Mouse (Mus musculus): Measurements from ENCODE around the gene Vps52.
A peak's percentile ranks its signal among the peaks of the same experiment; 100 is the strongest.

Vps52 gene

GRCm38 (mm10) chr17:33955555-33956214 is at the start of gene Vps52, which contains the start of gene Rps18:
Gene Vps52 (plus strand): TSS chr17:33955812.
Gene Rps18 (minus strand): TSS chr17:33956001.
- peak; percentile 99 for DNase-seq (ENCODE audit: low read depth, low spot score)

- no peak for DNase-seq (ENCODE audit: low read depth, low spot score)
Observed at GRCm38 (mm10) chr17:33908331-33909076, 47.1 kb upstream of the Vps52 start.

GRCm38 (mm10) chr17:33909077-33909868 is 46.3 kb upstream of the Vps52 start, which contains the start of gene Daxx:
Gene Daxx (plus strand): TSS chr17:33909414.
- DNase-seq (ENCODE audit: low read depth, low spot score) = peak; percentile 99

- peak; percentile 80 for DNase-seq (ENCODE audit: low read depth, low spot score)
Observed at GRCm38 (mm10) chr17:33909869-33910250, 45.8 kb upstream of the Vps52 start.

GRCm38 (mm10) chr17:33910346-33911051 is 45.1 kb upstream of the Vps52 start:
- DNase-seq (ENCODE audit: low read depth, low spot score) = peak; percentile 79

- no peak for DNase-seq (ENCODE audit: low read depth, low spot score)
Observed at GRCm38 (mm10) chr17:33911052-33911812, 44.4 kb upstream of the Vps52 start.

GRCm38 (mm10) chr17:33911813-33912414 is 43.7 kb upstream of the Vps52 start:
- no peak for DNase-seq (ENCODE audit: low read depth, low spot score)

GRCm38 (mm10) chr17:33913264-33913663 is 42.3 kb upstream of the Vps52 start:
- DNase-seq (ENCODE audit: low read depth, low spot score) = no peak

GRCm38 (mm10) chr17:33913905-33914304 is 41.7 kb upstream of the Vps52 start:
- DNase-seq (ENCODE audit: low read depth, low spot score) = no peak

- peak; percentile 45 for DNase-seq (ENCODE audit: low read depth, low spot score)
Observed at GRCm38 (mm10) chr17:33914969-33915391, 40.6 kb upstream of the Vps52 start.

GRCm38 (mm10) chr17:33915671-33916250 is 39.9 kb upstream of the Vps52 start, which contains the start of the genes Tapbp and Zbtb22:
Gene Tapbp (plus strand): TSS chr17:33915899.
Gene Zbtb22 (plus strand): TSS chr17:33915904.
- DNase-seq (ENCODE audit: low read depth, low spot score) = peak; percentile 97

GRCm38 (mm10) chr17:33916294-33916693 is 39.3 kb upstream of the Vps52 start:
- DNase-seq (ENCODE audit: low read depth, low spot score) = no peak

- no peak for DNase-seq (ENCODE audit: low read depth, low spot score)
Observed at GRCm38 (mm10) chr17:33916847-33917655, 38.6 kb upstream of the Vps52 start.

GRCm38 (mm10) chr17:33917656-33918292 is 37.8 kb upstream of the Vps52 start:
- no peak for DNase-seq (ENCODE audit: low read depth, low spot score)

GRCm38 (mm10) chr17:33918293-33919203 is 37.1 kb upstream of the Vps52 start:
- DNase-seq (ENCODE audit: low read depth, low spot score) = peak; percentile 74

GRCm38 (mm10) chr17:33919351-33920281 is 36.0 kb upstream of the Vps52 start:
- peak; percentile 92 for DNase-seq (ENCODE audit: low read depth, low spot score)
